22 mouse cellular contexts compared by ENCODE assay signal in genomic region chr1:118864031-118864430, GRCm38 (mm10).
A peak's percentile ranks its signal among the peaks of the same experiment; 100 is the strongest.
DNase-seq lines count a peak whose midpoint lies in the region; ATAC-seq and TF ChIP-seq lines count a peak whose summit lies in the region.
"Had no signal": no experiment of that assay in that cellular context is flagged by ENCODE, and none has a peak within 500 bp of the region (broad histone marks: within the 10 kb centered on the region; RNA-seq: fewer than 3 reads in every experiment).

No protein-coding gene starts in this region.

- no peak for TF ChIP-seq CTCF in midbrain, postnatal 0 days (IDR thresholded peaks at IDR 0.05)
- no peak for TF ChIP-seq CTCF in lung, adult 2 months (IDR thresholded peaks at IDR 0.05; ENCODE audit: insufficient read depth, low read length)

- no peak overlapping the region for H3K4me3 ChIP-seq in hindbrain, embryonic 16.5 days (ENCODE audit: low read length)
- no peak overlapping the region for H3K4me3 ChIP-seq in hindbrain, embryonic 13.5 days
- no peak overlapping the region for H3K4me3 ChIP-seq in midbrain, postnatal 0 days (ENCODE audit: low read depth, low read length)
- H3K4me3 ChIP-seq in midbrain, embryonic 13.5 days (replicated peaks): no peak overlapping the region
- H3K4me3 ChIP-seq in limb, embryonic 10.5 days: no peak overlapping the region
- no peak overlapping the region for H3K4me3 ChIP-seq in lung, adult 2 months (replicated peaks; ENCODE audit: extremely low read depth, low read depth, low read length)
- H3K4me3 ChIP-seq: embryonic facial prominence, embryonic 12.5 days; erythroblast, embryonic 14.5 days; forebrain, embryonic 13.5 days; heart, embryonic 13.5 days; midbrain, embryonic 15.5 days had no signal

- no peak overlapping the region for H3K9ac ChIP-seq in hindbrain, embryonic 16.5 days (ENCODE audit: low read depth, low read length)
- H3K9ac ChIP-seq in hindbrain, embryonic 13.5 days: no peak overlapping the region
- H3K9ac ChIP-seq in midbrain, postnatal 0 days (replicated peaks; ENCODE audit: low read length, poor library complexity, severe bottlenecking): no peak overlapping the region
- no peak overlapping the region for H3K9ac ChIP-seq in midbrain, embryonic 13.5 days (replicated peaks)
- H3K9ac ChIP-seq: embryonic facial prominence, embryonic 12.5 days; forebrain, embryonic 13.5 days; heart, embryonic 13.5 days; midbrain, embryonic 15.5 days had no signal

- DNase-seq in midbrain, postnatal 0 days (ENCODE audit: low spot score): peak; percentile 52
- peak; percentile 7 for DNase-seq in cerebellum, adult 8-10 months
- DNase-seq in limb, embryonic 10.5 days (ENCODE audit: low spot score): no peak
- DNase-seq in lung, adult 2 months: no peak
- DNase-seq in urinary bladder, postnatal 25 days (ENCODE audit: low spot score): no peak
- DNase-seq: gastrocnemius, postnatal 14 days; heart, adult 18-20 months; kidney, adult 8-10 months; kidney, postnatal 25 days; liver; lung, postnatal 10 days; thymus, postnatal 14 days had no signal

- WGBS in hindbrain, embryonic 16.5 days: 60% methylated on average over 5 of the region's 5 CpGs
- 77% methylated on average over 5 of the region's 5 CpGs for WGBS in hindbrain, embryonic 13.5 days
- 76% methylated on average over 5 of the region's 5 CpGs for WGBS in midbrain, postnatal 0 days
- WGBS in midbrain, embryonic 13.5 days: 69% methylated on average over 5 of the region's 5 CpGs
- WGBS in limb, embryonic 10.5 days: 59% methylated on average over 5 of the region's 5 CpGs
- WGBS in lung, adult 2 months: 71% methylated on average over 5 of the region's 5 CpGs

- no peak for TF ChIP-seq POLR2A in lung, adult 2 months (IDR thresholded peaks at IDR 0.05; ENCODE audit: borderline replicate concordance, extremely low read depth, low read depth, low read length)

- no peaks in the 10 kb centered on the region; the same call in 1 of the 2 replicates for H3K4me1 ChIP-seq in hindbrain, embryonic 16.5 days (ENCODE audit: control insufficient read depth, insufficient read depth, low read depth, low read length)
- peaks cover 3% of the 10 kb centered on the region; the same call in 1 of the 2 replicates for H3K4me1 ChIP-seq in hindbrain, embryonic 13.5 days (replicated peaks)
- no peaks in the 10 kb centered on the region for H3K4me1 ChIP-seq in midbrain, postnatal 0 days (ENCODE audit: insufficient read depth, low read length)
- H3K4me1 ChIP-seq in midbrain, embryonic 13.5 days (replicated peaks): no peaks in the 10 kb centered on the region
- peaks cover 16% of the 10 kb centered on the region for H3K4me1 ChIP-seq in limb, embryonic 10.5 days
- no peaks in the 10 kb centered on the region for H3K4me1 ChIP-seq in lung, adult 2 months (ENCODE audit: control insufficient read depth, insufficient read depth, low read length)
- H3K4me1 ChIP-seq: embryonic facial prominence, embryonic 12.5 days; forebrain, embryonic 13.5 days; heart, embryonic 13.5 days; midbrain, embryonic 15.5 days had no signal

- H3K4me2 ChIP-seq in hindbrain, embryonic 16.5 days (ENCODE audit: low read length): no peak overlapping the region
- no peak overlapping the region for H3K4me2 ChIP-seq in hindbrain, embryonic 13.5 days
- no peak overlapping the region for H3K4me2 ChIP-seq in midbrain, postnatal 0 days (ENCODE audit: low read depth, low read length, poor library complexity, severe bottlenecking)
- no peak overlapping the region for H3K4me2 ChIP-seq in midbrain, embryonic 13.5 days (replicated peaks)
- H3K4me2 ChIP-seq: embryonic facial prominence, embryonic 12.5 days; forebrain, embryonic 13.5 days; heart, embryonic 13.5 days; midbrain, embryonic 15.5 days had no signal

- no peak overlapping the region for H3K27ac ChIP-seq in hindbrain, embryonic 16.5 days (ENCODE audit: low read depth, low read length)
- H3K27ac ChIP-seq in hindbrain, embryonic 13.5 days: no peak overlapping the region
- no peak overlapping the region for H3K27ac ChIP-seq in midbrain, postnatal 0 days (ENCODE audit: low read depth, low read length)
- H3K27ac ChIP-seq in midbrain, embryonic 13.5 days: no peak overlapping the region
- 0 out of 2 replicates have a peak overlapping the region, but pooled peaks have one; percentile 19 for H3K27ac ChIP-seq in limb, embryonic 10.5 days
- H3K27ac ChIP-seq: embryonic facial prominence, embryonic 12.5 days; forebrain, embryonic 13.5 days; heart, embryonic 13.5 days; midbrain, embryonic 15.5 days had no signal

- H3K27me3 ChIP-seq in hindbrain, embryonic 16.5 days (replicated peaks; ENCODE audit: control insufficient read depth, insufficient read depth, low read length): no peaks in the 10 kb centered on the region
- H3K27me3 ChIP-seq in hindbrain, embryonic 13.5 days: no peaks in the 10 kb centered on the region
- no peaks in the 10 kb centered on the region for H3K27me3 ChIP-seq in midbrain, postnatal 0 days (ENCODE audit: insufficient read depth, low read length)
- no peaks in the 10 kb centered on the region for H3K27me3 ChIP-seq in midbrain, embryonic 13.5 days
- no peaks in the 10 kb centered on the region for H3K27me3 ChIP-seq in limb, embryonic 10.5 days (ENCODE audit: low read depth, poor library complexity, severe bottlenecking)
- H3K27me3 ChIP-seq: embryonic facial prominence, embryonic 12.5 days; forebrain, embryonic 13.5 days; heart, embryonic 13.5 days; midbrain, embryonic 15.5 days had no signal

- H3K9me3 ChIP-seq in hindbrain, embryonic 16.5 days (ENCODE audit: control insufficient read depth, low read length): no peaks in the 10 kb centered on the region
- no peaks in the 10 kb centered on the region for H3K9me3 ChIP-seq in hindbrain, embryonic 13.5 days
- H3K9me3 ChIP-seq in midbrain, postnatal 0 days (ENCODE audit: low read length): no peaks in the 10 kb centered on the region
- no peaks in the 10 kb centered on the region for H3K9me3 ChIP-seq in midbrain, embryonic 13.5 days
- no peaks in the 10 kb centered on the region for H3K9me3 ChIP-seq in limb, embryonic 10.5 days (replicated peaks)
- H3K9me3 ChIP-seq: embryonic facial prominence, embryonic 12.5 days; forebrain, embryonic 13.5 days; heart, embryonic 13.5 days; midbrain, embryonic 15.5 days had no signal

- peak; percentile 46; the same call in 1 of the 2 replicates for ATAC-seq in hindbrain, embryonic 16.5 days
- ATAC-seq in hindbrain, embryonic 13.5 days (ENCODE audit: low FRiP score): no peak
- no peak for ATAC-seq in midbrain, postnatal 0 days (ENCODE audit: low FRiP score)
- ATAC-seq in midbrain, embryonic 13.5 days: no peak
- ATAC-seq: activated CD4-positive, CD25-positive, alpha-beta regulatory T cell, adult 4 months; forebrain, embryonic 13.5 days; midbrain, embryonic 15.5 days had no signal

- H3K36me3 ChIP-seq in hindbrain, embryonic 16.5 days (ENCODE audit: control insufficient read depth, insufficient read depth, low read length): no peaks in the 10 kb centered on the region
- H3K36me3 ChIP-seq in hindbrain, embryonic 13.5 days: no peaks in the 10 kb centered on the region
- H3K36me3 ChIP-seq in midbrain, postnatal 0 days (ENCODE audit: insufficient read depth, low read length): no peaks in the 10 kb centered on the region
- peaks cover 20% of the 10 kb centered on the region for H3K36me3 ChIP-seq in midbrain, embryonic 13.5 days
- H3K36me3 ChIP-seq in limb, embryonic 10.5 days: peaks cover 98% of the 10 kb centered on the region
- H3K36me3 ChIP-seq: G1E; midbrain, embryonic 15.5 days had no signal

Comparison
In these comparisons a context has a peak if more than half of its experiments do, and no peak if none do; other contexts are left out.
1. DNase-seq: peak in midbrain, postnatal 0 days (single experiment) and cerebellum, adult 8-10 months (single experiment); none in limb, embryonic 10.5 days (single experiment), lung, adult 2 months (single experiment) and urinary bladder, postnatal 25 days (single experiment).